Mouse (Mus musculus): Measurements from ENCODE around the gene Slirp.

DNA sequence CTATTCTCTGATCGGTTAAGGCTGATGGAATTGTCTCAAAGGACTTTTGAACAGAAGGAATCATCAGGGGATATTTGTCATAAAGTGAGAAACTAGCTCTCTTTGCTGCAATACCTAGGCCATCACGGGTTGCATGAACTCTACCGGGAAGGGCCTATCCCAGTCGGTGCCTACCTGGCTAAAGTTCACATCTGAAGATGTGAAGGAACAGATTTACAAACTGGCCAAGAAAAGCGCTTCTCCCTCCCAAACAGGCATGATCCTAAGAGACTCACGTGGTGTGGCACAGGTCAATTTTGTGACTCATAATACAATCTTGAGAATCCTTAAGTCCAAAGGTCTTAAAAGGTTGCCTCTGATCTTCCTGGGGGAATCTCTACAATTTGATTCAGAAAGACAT lies 49.4 kb upstream of the Slirp start:
- TF ChIP-seq CTCF (IDR thresholded peaks at IDR 0.05; ENCODE audit: borderline replicate concordance, control insufficient read depth, extremely low read depth, insufficient read depth, low read length, poor library complexity): no peak
- TF ChIP-seq POLR2A (IDR thresholded peaks at IDR 0.05; ENCODE audit: control insufficient read depth, extremely low read depth, insufficient read depth, low read length, poor library complexity): no peak
